In the genomic region with DNA sequence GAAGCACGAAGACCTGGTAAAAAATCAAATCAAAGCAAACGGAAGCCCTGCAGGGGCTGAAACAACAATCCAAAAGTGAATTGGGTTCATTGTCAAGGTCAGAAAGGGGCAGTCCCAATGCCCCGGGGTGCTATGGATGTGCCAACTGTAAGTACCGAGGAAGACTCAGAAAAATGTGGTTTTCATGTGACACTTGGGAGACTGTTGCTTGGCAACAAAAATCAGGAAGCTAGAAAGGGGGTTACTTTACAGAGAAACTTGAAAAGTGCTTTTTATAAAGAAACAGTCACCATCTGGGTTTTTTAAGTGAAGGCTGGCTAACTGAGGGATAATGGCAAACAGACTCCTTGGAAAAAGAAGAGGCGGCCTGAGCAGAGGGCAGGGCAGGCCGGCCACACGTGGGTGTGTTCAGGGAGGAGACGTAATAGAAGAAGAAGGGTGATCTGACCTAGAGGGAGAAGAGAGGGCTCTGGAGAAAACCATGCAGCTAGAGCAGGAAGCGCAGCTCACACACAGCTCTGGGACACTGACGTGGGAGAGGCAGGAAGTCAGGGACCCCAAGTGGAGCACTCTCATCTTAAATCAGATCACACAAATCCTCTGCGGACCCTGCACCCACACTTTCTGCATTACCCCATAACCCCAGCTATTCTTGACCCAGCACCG, we compare ENCODE assay signal across 13 mouse cellular contexts.
DNase-seq lines count a peak whose midpoint lies in the region; ATAC-seq and TF ChIP-seq lines count a peak whose summit lies in the region.
"Had no signal": no experiment of that assay in that cellular context is flagged by ENCODE, and none has a peak within 500 bp of the region (broad histone marks: within the 10 kb centered on the region; RNA-seq: fewer than 3 reads in every experiment).

No protein-coding gene starts in this region.

- TF ChIP-seq CTCF in hindbrain, postnatal 0 days (IDR thresholded peaks at IDR 0.05; ENCODE audit: low read depth) = no peak
- no peak for TF ChIP-seq CTCF in cerebellum, adult 2 months (IDR thresholded peaks at IDR 0.05; ENCODE audit: borderline replicate concordance, insufficient read depth, low read depth, low read length)

- no peak overlapping the region for H3K9ac ChIP-seq in hindbrain, postnatal 0 days (replicated peaks; ENCODE audit: low read length)
- H3K9ac ChIP-seq in ES-E14 (ENCODE audit: insufficient read depth, low read depth, low read length, poor library complexity, severe bottlenecking) = no peak overlapping the region
- H3K9ac ChIP-seq: forebrain, embryonic 13.5 days; intestine, embryonic 15.5 days; liver, embryonic 15.5 days had no signal

- no peaks in the 10 kb centered on the region for H3K27me3 ChIP-seq in hindbrain, embryonic 10.5 days (ENCODE audit: insufficient read depth, poor library complexity, severe bottlenecking)
- no peaks in the 10 kb centered on the region for H3K27me3 ChIP-seq in hindbrain, postnatal 0 days (ENCODE audit: insufficient read depth, low read length)
- no peaks in the 10 kb centered on the region for H3K27me3 ChIP-seq in cerebellum, adult 2 months (ENCODE audit: control insufficient read depth, insufficient read depth, low read length)
- H3K27me3 ChIP-seq: forebrain, embryonic 13.5 days; intestine, embryonic 15.5 days; liver, embryonic 15.5 days had no signal

- no peak overlapping the region for H3K4me2 ChIP-seq in hindbrain, postnatal 0 days (ENCODE audit: low read depth, low read length)
- H3K4me2 ChIP-seq: forebrain, embryonic 13.5 days; intestine, embryonic 15.5 days; liver, embryonic 15.5 days had no signal

- H3K36me3 ChIP-seq in hindbrain, embryonic 10.5 days = no peaks in the 10 kb centered on the region
- H3K36me3 ChIP-seq in hindbrain, postnatal 0 days (ENCODE audit: insufficient read depth, low read length) = no peaks in the 10 kb centered on the region
- H3K36me3 ChIP-seq in ES-E14 (ENCODE audit: control insufficient read depth, insufficient read depth, low read length, poor library complexity, severe bottlenecking) = no peaks in the 10 kb centered on the region
- H3K36me3 ChIP-seq: intestine, embryonic 15.5 days; liver, embryonic 15.5 days had no signal

- H3K27ac ChIP-seq in hindbrain, embryonic 10.5 days = 0 out of 2 replicates have a peak overlapping the region, but pooled peaks have one; percentile 18
- no peak overlapping the region for H3K27ac ChIP-seq in hindbrain, postnatal 0 days
- no peak overlapping the region; the same call in 1 of the 2 replicates for H3K27ac ChIP-seq in ES-E14 (ENCODE audit: insufficient read depth, low read depth, low read length, poor library complexity, severe bottlenecking)
- H3K27ac ChIP-seq in cerebellum, adult 2 months (ENCODE audit: insufficient read depth, low read length) = no peak overlapping the region
- H3K27ac ChIP-seq: forebrain, embryonic 13.5 days; intestine, embryonic 15.5 days; liver, embryonic 15.5 days; macrophage had no signal

- peaks cover 21% of the 10 kb centered on the region for H3K4me1 ChIP-seq in hindbrain, embryonic 10.5 days (replicated peaks)
- H3K4me1 ChIP-seq in hindbrain, postnatal 0 days (ENCODE audit: insufficient read depth, low read length) = no peaks in the 10 kb centered on the region; the same call in 1 of the 2 replicates
- H3K4me1 ChIP-seq in ES-E14 (ENCODE audit: control insufficient read depth in 2 of 2, insufficient read depth in 2 of 2, low read length in 2 of 2, poor library complexity in 1 of 2) = peaks cover 1 to 8% of the 10 kb centered on the region in 2 experiments; a peak in 1 of 4 replicates
- H3K4me1 ChIP-seq in cerebellum, adult 2 months (ENCODE audit: control insufficient read depth, insufficient read depth, low read length) = peaks cover 2% of the 10 kb centered on the region; the same call in 1 of the 2 replicates
- H3K4me1 ChIP-seq: forebrain, embryonic 13.5 days; liver, embryonic 15.5 days had no signal

- no peak for ATAC-seq in hindbrain, postnatal 0 days
- peak; percentile 82 for ATAC-seq in granulocyte monocyte progenitor cell, adult 5-6 weeks (replicated peaks; ENCODE audit: poor library complexity, severe bottlenecking)
- ATAC-seq: forebrain, embryonic 13.5 days; intestine, embryonic 15.5 days had no signal

- H3K9me3 ChIP-seq in hindbrain, embryonic 10.5 days = no peaks in the 10 kb centered on the region
- no peaks in the 10 kb centered on the region for H3K9me3 ChIP-seq in hindbrain, postnatal 0 days (ENCODE audit: low read length)
- H3K9me3 ChIP-seq in ES-E14 (ENCODE audit: control insufficient read depth, insufficient read depth, low read depth, low read length) = no peaks in the 10 kb centered on the region
- H3K9me3 ChIP-seq: forebrain, embryonic 13.5 days; intestine, embryonic 15.5 days; liver, embryonic 15.5 days had no signal

- DNase-seq in hindbrain, embryonic 10.5 days (ENCODE audit: low spot score) = no peak
- DNase-seq in hindbrain, postnatal 0 days (ENCODE audit: low spot score) = no peak
- DNase-seq in 416B (ENCODE audit: low read depth) = peak; percentile 13
- no peak for DNase-seq in ES-E14 (ENCODE audit: low read depth, low spot score)
- DNase-seq in cerebellum, adult 2 months = no peak
- no peak for DNase-seq in lung, postnatal 36 days
- DNase-seq: adrenal gland, postnatal 10 days; right cerebral cortex, postnatal 25 days had no signal

- H3K4me3 ChIP-seq in hindbrain, embryonic 10.5 days = no peak overlapping the region
- H3K4me3 ChIP-seq in hindbrain, postnatal 0 days (ENCODE audit: low read length) = no peak overlapping the region
- H3K4me3 ChIP-seq in ES-E14 (ENCODE audit: insufficient read depth in 1 of 2, low read depth in 1 of 2, low read length in 2 of 2, poor library complexity in 1 of 2, severe bottlenecking in 1 of 2) = peak overlapping the region; percentile 30 to 48; a peak in 2 of 4 replicates
- H3K4me3 ChIP-seq in cerebellum, adult 2 months (replicated peaks; ENCODE audit: insufficient read depth, low read depth, low read length) = no peak overlapping the region
- H3K4me3 ChIP-seq: forebrain, embryonic 13.5 days; intestine, embryonic 15.5 days; liver, embryonic 15.5 days had no signal

- 46% methylated on average over 12 of the region's 12 CpGs for WGBS in hindbrain, embryonic 10.5 days
- 35% methylated on average over 12 of the region's 12 CpGs for WGBS in hindbrain, postnatal 0 days
- WGBS in cerebellum, adult 2 months = 30% methylated on average over 12 of the region's 12 CpGs

- in situ Hi-C loops in ES-E14 (cut with MboI; ENCODE audit: low sequenced_read_pairs in 2 of 2, unreplicated experiment in 2 of 2) = no loop called here

- no peak for TF ChIP-seq POLR2A in cerebellum, adult 2 months (IDR thresholded peaks at IDR 0.05; ENCODE audit: borderline replicate concordance, insufficient read depth, low read length)

TF ChIP-seq in ES-E14, 5 proteins besides CTCF, POLR2A, EP300 and RAD21:
- TF ChIP-seq CHD2 (IDR thresholded peaks at IDR 0.05; ENCODE audit: low read depth, low read length) = no peak
- no peak for TF ChIP-seq MAFK (IDR thresholded peaks at IDR 0.05; ENCODE audit: insufficient read depth, low read depth, low read length)
- TF ChIP-seq ZNF384 (IDR thresholded peaks at IDR 0.05; ENCODE audit: low read depth, low read length) = no peak
- no peak for TF ChIP-seq HCFC1 (IDR thresholded peaks at IDR 0.05; ENCODE audit: borderline replicate concordance, insufficient read depth, low read length)
- no peak for TF ChIP-seq ZC3H11A (IDR thresholded peaks at IDR 0.05; ENCODE audit: borderline replicate concordance, low read depth, low read length)

Comparison
In these comparisons a context has a peak if more than half of its experiments do, and no peak if none do; other contexts are left out.
1. H3K4me3 ChIP-seq: peak in ES-E14 (2 of 2); none in hindbrain, embryonic 10.5 days (single experiment), hindbrain, postnatal 0 days (single experiment) and cerebellum, adult 2 months (single experiment).